Mouse (Mus musculus) hindbrain, embryonic 14.5 days (tissue): ENCODE data around the gene Bnipl. TPM values are rescaled to one million over a fixed set of nuclear protein-coding genes. Genes with fewer than 3 reads are reported as not detected.

Experiments used
- ATAC-seq: fragments of 200-750 bp; cut with Nextera tagmentation; 2 replicates; pipeline ENCODE4 v1.8.0; 2017; ENCODE audit warnings: moderate number of reproducible peaks, mild to moderate bottlenecking, moderate TSS enrichment, moderate library complexity; ENCODE audit not compliant: low FRiP score
- DNase-seq: peaks from one replicate; pipeline ENCODE4 v3.0.0-alpha.2; 2015; ENCODE audit warnings: low spot score
- H3K27ac ChIP-seq: fragments of 300-500 bp; sonication (generic); 2 replicates; pipeline ENCODE4 v1.5.1; 2014; ENCODE audit warnings: mild to moderate bottlenecking, moderate library complexity
- H3K27me3 ChIP-seq: fragments of 300-500 bp; sonication (generic); 2 replicates; pipeline ENCODE4 v1.6.1; 2014; ENCODE audit warnings: mild to moderate bottlenecking, low read length, mixed read lengths; ENCODE audit not compliant: control insufficient read depth, insufficient read depth
- H3K36me3 ChIP-seq: fragments of 300-500 bp; sonication (generic); replicated peaks from 2 replicates; pipeline ENCODE4 v1.6.1; 2014; ENCODE audit not compliant: control insufficient read depth, insufficient read depth
- H3K4me1 ChIP-seq: fragments of 300-500 bp; sonication (generic); replicated peaks from 2 replicates; pipeline ENCODE4 v1.6.1; 2014; ENCODE audit warnings: antibody characterized with exemption, low read length, mixed read lengths; ENCODE audit not compliant: control insufficient read depth, insufficient read depth
- H3K4me2 ChIP-seq: fragments of 300-500 bp; sonication (generic); replicated peaks from 2 replicates; pipeline ENCODE4 v1.6.1; 2014; ENCODE audit warnings: mild to moderate bottlenecking, moderate library complexity
- H3K4me3 ChIP-seq: fragments of 300-500 bp; sonication (generic); replicated peaks from 2 replicates; pipeline ENCODE4 v1.5.1; 2014; ENCODE audit warnings: mild to moderate bottlenecking, low read length
- H3K9ac ChIP-seq: fragments of 300-500 bp; sonication (generic); 2 replicates; pipeline ENCODE4 v1.6.1; 2014
- H3K9me3 ChIP-seq: fragments of 300-500 bp; sonication (generic); 2 replicates; pipeline ENCODE4 v1.6.1; 2016; ENCODE audit warnings: low read length; ENCODE audit not compliant: control insufficient read depth
- WGBS: fragments of 180-500 bp; shearing (Covaris S2); extraction: QIAGEN DNeasy Blood & Tissue Kit; methylation state at CpG from one replicate; pipeline ENCODE4 v1.1.7; 2014; 5-methylcytosine and 5-hydroxymethylcytosine counted together
- polyA plus RNA-seq: library from polyadenylated mRNA; unstranded; fragments of >200 nt; fragmentation: Nextera tagmentation; extraction: Ambion mirVana; gene quantifications from 2 replicates; pipeline ENCODE4 v1.2.1, GENCODE M21; 2014

The Bnipl gene
- polyA plus RNA-seq, 1 experiment from 2014 or later: not detected

- H3K4me1 ChIP-seq: peaks cover 31% of the 10 kb centered on the region
- H3K27ac ChIP-seq: peak overlapping the region; percentile 88
- WGBS: under 1% methylated on average over 49 of the region's 51 CpGs
- DNase-seq: peak; percentile 79
- peak overlapping the region; percentile 82 for H3K9ac ChIP-seq
- H3K4me2 ChIP-seq: peak overlapping the region; percentile 80
- ATAC-seq: peak; percentile 70
- H3K36me3 ChIP-seq: peaks cover 6% of the 10 kb centered on the region
- no peaks in the 10 kb centered on the region for H3K27me3 ChIP-seq
- H3K9me3 ChIP-seq: no peaks in the 10 kb centered on the region
- peak overlapping the region; percentile 72 for H3K4me3 ChIP-seq
Measured at GRCm38 (mm10) chr3:95282865-95283588, 32.0 kb upstream of the Bnipl start.

- peak overlapping the region; percentile 80 for H3K4me2 ChIP-seq
- peak overlapping the region; percentile 72 for H3K4me3 ChIP-seq
- H3K36me3 ChIP-seq: no peaks in the 10 kb centered on the region
- no peaks in the 10 kb centered on the region for H3K9me3 ChIP-seq
- under 1% methylated on average over 11 of the region's 11 CpGs for WGBS
- ATAC-seq (no peak), DNase-seq (peak; percentile 48)
- H3K27me3 ChIP-seq: no peaks in the 10 kb centered on the region
- H3K9ac ChIP-seq: peak overlapping the region; percentile 82
- H3K27ac ChIP-seq: peak overlapping the region; percentile 88
- H3K4me1 ChIP-seq: peaks cover 31% of the 10 kb centered on the region
Measured at GRCm38 (mm10) chr3:95282381-95282864, 31.4 kb upstream of the Bnipl start.

- Histone ChIP-seq H3K36me3 (no peaks in the 10 kb centered on the region), H3K9ac (peak within 1 kb of the TSS; percentile 87), H3K4me2 (peak within 1 kb of the TSS; percentile 80), H3K9me3 (no peaks in the 10 kb centered on the region), H3K4me3 (peak within 1 kb of the TSS; percentile 72), H3K27ac (peak within 1 kb of the TSS; percentile 88), H3K4me1 (peaks cover 31% of the 10 kb centered on the region), H3K27me3 (no peaks in the 10 kb centered on the region)
- ATAC-seq: peak; percentile 91
- peak; percentile 97 for DNase-seq
- under 1% methylated on average over 53 of the region's 53 CpGs for WGBS
Measured at GRCm38 (mm10) chr3:95281216-95282126, 30.5 kb upstream of the Bnipl start, which contains the start of the genes Mindy1 and Prune1. Mindy1 (plus strand) TSS chr3:95281345. Prune1 (minus strand) TSS chr3:95282076.

GRCm38 (mm10) chr3:95280747-95281146 lies 29.8 kb upstream of the Bnipl start:
- no peaks in the 10 kb centered on the region for H3K27me3 ChIP-seq
- DNase-seq (peak; percentile 55), ATAC-seq (no peak)
- peak overlapping the region; percentile 80 for H3K4me2 ChIP-seq
- H3K9me3 ChIP-seq: no peaks in the 10 kb centered on the region
- peak overlapping the region; percentile 87 for H3K9ac ChIP-seq
- no peaks in the 10 kb centered on the region for H3K36me3 ChIP-seq
- 29% methylated on average over 8 of the region's 8 CpGs for WGBS
- H3K4me3 ChIP-seq: peak overlapping the region; percentile 72
- peaks cover 31% of the 10 kb centered on the region for H3K4me1 ChIP-seq
- H3K27ac ChIP-seq: peak overlapping the region; percentile 88

- DNase-seq (no peak), ATAC-seq (no peak)
- Histone ChIP-seq H3K9ac (no peak overlapping the region), H3K4me2 (no peak overlapping the region), H3K4me1 (peaks cover 9% of the 10 kb centered on the region; the same call in 1 of the 2 replicates), H3K27me3 (no peaks in the 10 kb centered on the region), H3K27ac (no peak overlapping the region), H3K4me3 (no peak overlapping the region), H3K9me3 (no peaks in the 10 kb centered on the region), H3K36me3 (no peaks in the 10 kb centered on the region)
- 91% methylated on average over 1 of the region's 1 CpGs for WGBS
Measured at GRCm38 (mm10) chr3:95277149-95277551, 26.2 kb upstream of the Bnipl start.

- Histone ChIP-seq H3K9ac (no peak overlapping the region), H3K9me3 (no peaks in the 10 kb centered on the region), H3K4me3 (no peak overlapping the region), H3K27ac (no peak overlapping the region), H3K36me3 (no peaks in the 10 kb centered on the region), H3K4me1 (peaks cover 7% of the 10 kb centered on the region; the same call in 1 of the 2 replicates), H3K27me3 (no peaks in the 10 kb centered on the region), H3K4me2 (no peak overlapping the region)
- 81% methylated on average over 5 of the region's 5 CpGs for WGBS
- DNase-seq: no peak
- no peak for ATAC-seq
Measured at GRCm38 (mm10) chr3:95276428-95276934, 25.5 kb upstream of the Bnipl start.

- H3K9me3 ChIP-seq: no peaks in the 10 kb centered on the region
- H3K27me3 ChIP-seq: no peaks in the 10 kb centered on the region
- no peak for ATAC-seq
- H3K4me2 ChIP-seq: no peak overlapping the region
- H3K4me1 ChIP-seq: no peaks in the 10 kb centered on the region
- no peak overlapping the region for H3K9ac ChIP-seq
- 91% methylated on average over 6 of the region's 6 CpGs for whole genome bisulfite sequencing
- no peak overlapping the region for H3K4me3 ChIP-seq
- DNase-seq: no peak
- H3K36me3 ChIP-seq: no peaks in the 10 kb centered on the region
- H3K27ac ChIP-seq: no peak overlapping the region
Measured at GRCm38 (mm10) chr3:95275161-95275560, 24.2 kb upstream of the Bnipl start.

- Histone ChIP-seq H3K4me2 (no peak overlapping the region), H3K9me3 (no peaks in the 10 kb centered on the region), H3K27me3 (no peaks in the 10 kb centered on the region), H3K4me1 (no peaks in the 10 kb centered on the region), H3K9ac (no peak overlapping the region), H3K27ac (no peak overlapping the region), H3K36me3 (0 out of 2 replicates have a peak, but pooled peaks cover under 1% of the 10 kb centered on the region), H3K4me3 (no peak overlapping the region)
- DNase-seq (no peak), ATAC-seq (no peak)
- WGBS: 90% methylated on average over 4 of the region's 4 CpGs
Measured at GRCm38 (mm10) chr3:95274453-95274852, 23.5 kb upstream of the Bnipl start.

- Histone ChIP-seq H3K27ac (no peak overlapping the region), H3K9ac (no peak overlapping the region), H3K36me3 (peaks cover 9% of the 10 kb centered on the region), H3K4me3 (no peak overlapping the region), H3K27me3 (no peaks in the 10 kb centered on the region), H3K4me1 (no peaks in the 10 kb centered on the region), H3K4me2 (no peak overlapping the region), H3K9me3 (no peaks in the 10 kb centered on the region)
- DNase-seq (no peak), ATAC-seq (no peak)
- WGBS: 98% methylated on average over 5 of the region's 5 CpGs
Measured at GRCm38 (mm10) chr3:95273471-95273870, 22.5 kb upstream of the Bnipl start.
